Mouse (Mus musculus): ENCODE data around the gene Gm6367. TPM values are rescaled to one million over a fixed set of nuclear protein-coding genes. Genes with fewer than 3 reads are reported as not detected.
"Not testable (repeated sequence)": the region's sequence is repeated elsewhere in the genome, so short reads cannot be mapped to it uniquely, and the experiment has no call there.

Gm6367 gene
- polyA plus RNA-seq (2015; fragmentation: Nextera tagmentation; extraction: Ambion mirVana): not detected in 2 replicates

GRCm38 (mm10) chr5:94988326-94988725, at the start of gene Gm6367:
Gene Gm6367, plus strand, starts transcription at chr5:94988626.
- WGBS: no CpG with 5 or more reads among the region's 2 CpGs
- not testable (repeated sequence) for H3K27ac ChIP-seq (ENCODE audit: low read length); H3K4me3 ChIP-seq (ENCODE audit: low read length); H3K36me3 ChIP-seq (ENCODE audit: control insufficient read depth, insufficient read depth); H3K27me3 ChIP-seq (ENCODE audit: control insufficient read depth, insufficient read depth, low read length); H3K9ac ChIP-seq (ENCODE audit: low read length); H3K9me3 ChIP-seq (replicated peaks; ENCODE audit: control insufficient read depth, low read length); H3K4me2 ChIP-seq (ENCODE audit: low read depth, low read length); ATAC-seq (replicated peaks; ENCODE audit: extremely low read depth, insufficient read depth, low FRiP score); H3K4me1 ChIP-seq (ENCODE audit: control insufficient read depth, insufficient read depth, low read length)

Other genes with a start within 250 kb of the Gm6367 start
- gene Gm3183, start 123.2 kb upstream of the Gm6367 start, polyA plus RNA-seq (2015; fragmentation: Nextera tagmentation; extraction: Ambion mirVana): not detected in 2 replicates
- gene Gm7942, start 118.3 kb downstream of the Gm6367 start, polyA plus RNA-seq (2015; fragmentation: Nextera tagmentation; extraction: Ambion mirVana): not detected in 2 replicates
- gene Gm16513, start 194.0 kb downstream of the Gm6367 start, polyA plus RNA-seq (2015; fragmentation: Nextera tagmentation; extraction: Ambion mirVana): not detected in 2 replicates

Data from heart, embryonic 16.5 days (tissue).